Mouse (Mus musculus) stomach, postnatal 0 days (tissue): ENCODE data around the gene Tex9.

Experiments used
- CTCF ChIP-seq: IDR thresholded peaks from 2 replicates; pipeline ENCODE4 v1.5.1; 2016; ENCODE audit warnings: antibody characterized with exemption, low read depth, mild to moderate bottlenecking, moderate library complexity
- EP300 ChIP-seq: optimal IDR thresholded peaks from 2 replicates; pipeline ENCODE3; 2016; ENCODE audit warnings: antibody characterized with exemption

DNA sequence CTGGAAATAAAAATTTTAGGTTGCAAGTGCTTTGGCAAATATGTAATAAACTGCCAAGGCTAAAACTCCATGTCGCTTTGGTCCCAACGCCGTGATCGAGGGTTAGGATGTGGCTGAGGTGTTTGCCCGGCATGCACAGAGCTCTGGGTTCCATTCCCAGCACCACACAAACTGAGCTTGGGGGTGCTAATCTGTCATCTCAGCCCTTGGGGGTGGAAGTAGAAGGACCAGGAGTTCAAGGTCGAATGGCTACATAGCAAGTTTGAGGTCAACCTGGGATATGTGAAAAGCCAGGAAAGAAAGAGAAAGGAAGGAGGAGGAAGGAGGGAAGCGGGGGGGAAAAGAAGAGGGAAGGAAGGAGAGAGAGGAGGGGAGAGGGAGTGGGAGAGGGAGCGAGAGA, 87.6 kb downstream of the Tex9 start:
- TF ChIP-seq EP300 (no peak), CTCF (no peak)
